Mouse (Mus musculus): ENCODE results near the gene C1qtnf9.

DNA sequence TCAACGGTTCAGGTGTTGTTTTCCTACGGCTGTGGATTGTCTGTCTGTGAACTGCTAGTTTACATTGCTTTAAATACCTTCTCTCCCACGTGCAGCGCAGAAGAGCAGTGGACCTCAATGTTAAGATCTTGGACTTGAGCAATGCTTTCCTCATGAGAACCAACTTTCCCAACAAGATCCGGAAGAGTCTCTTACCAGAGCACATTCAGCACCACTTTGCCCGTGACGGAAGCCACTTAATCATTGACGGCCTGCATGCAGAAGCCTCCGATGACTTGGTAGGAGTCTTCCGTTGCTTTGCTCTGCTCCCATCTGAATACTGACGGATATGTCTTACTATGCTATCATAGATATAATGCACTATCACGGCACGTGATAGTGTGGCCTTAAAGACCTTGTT lies 34.1 kb downstream of the C1qtnf9 start:
- TF ChIP-seq CTCF (conservative IDR thresholded peaks at IDR 0.05; ENCODE audit: insufficient read depth, insufficient read length, low read depth, low read length) (no peak), POLR2A (IDR thresholded peaks at IDR 0.05; ENCODE audit: low read depth, low read length) (no peak)
